Mouse (Mus musculus) layer of hippocampus, adult 9-11 months (tissue): ENCODE data around the gene Hrh2.

ENCODE experiments used
- DNase-seq: peaks from one replicate; pipeline ENCODE4 v3.0.0; 2022

Gene Hrh2

DNA sequence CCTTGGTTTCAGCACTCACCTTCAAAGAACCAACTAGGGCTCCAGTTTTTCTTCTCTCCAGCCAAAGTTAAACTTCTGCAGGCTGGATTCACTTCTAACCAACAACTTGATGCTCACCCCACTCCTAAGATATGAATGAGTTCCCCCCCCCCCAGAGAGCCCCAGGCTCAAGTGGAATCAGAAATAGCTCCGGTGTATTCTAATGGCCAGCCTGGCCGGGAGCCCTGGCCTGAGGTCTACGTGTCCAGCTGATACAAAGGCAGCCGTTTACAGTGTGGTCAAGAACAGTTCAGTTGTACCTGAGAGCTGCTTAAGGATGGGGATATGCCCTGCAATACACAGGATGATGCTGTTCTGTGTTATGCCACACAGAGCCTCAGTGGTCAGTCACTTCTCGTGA is 13.3 kb upstream of the Hrh2 start:
- no peak for DNase-seq

DNA sequence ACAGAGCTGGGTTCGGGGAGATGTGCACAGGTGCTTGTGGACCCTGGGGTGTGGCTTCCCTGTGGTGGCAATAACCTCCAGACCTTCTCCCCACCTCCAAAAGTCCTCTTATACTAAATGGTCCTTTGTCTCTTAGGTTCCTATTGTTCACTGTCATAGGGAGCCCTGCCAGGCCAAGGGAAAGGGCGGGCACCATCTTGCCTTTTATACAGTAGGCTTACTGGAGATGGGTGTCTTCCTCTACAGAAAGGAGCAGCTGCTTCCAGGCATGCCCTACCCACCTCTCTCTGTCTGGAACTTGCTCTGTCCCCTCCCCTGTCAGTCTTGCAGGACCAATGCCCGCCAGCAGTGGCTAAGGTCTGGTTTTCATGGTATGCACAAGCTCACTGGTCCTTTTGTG is 12.0 kb upstream of the Hrh2 start:
- DNase-seq = no peak

DNA sequence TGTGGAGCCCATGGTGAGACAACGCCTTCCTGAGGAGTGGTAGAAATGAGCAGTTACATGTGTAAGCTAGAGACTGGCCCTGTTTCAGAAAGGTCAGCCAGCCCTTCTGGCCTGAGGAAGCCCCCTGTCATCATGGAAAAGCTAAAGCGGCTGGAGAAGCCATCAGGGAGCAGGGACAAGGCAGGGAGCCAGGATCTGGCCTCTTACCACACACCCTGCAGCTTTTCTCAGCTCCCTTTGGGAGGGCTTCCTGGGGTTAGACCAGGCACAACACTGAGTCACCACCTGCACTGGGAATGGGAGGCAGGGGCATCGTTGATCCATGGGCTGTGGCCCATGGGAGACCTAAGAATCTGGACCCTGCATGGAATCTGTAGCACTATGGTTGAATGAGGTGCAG is 11.5 kb upstream of the Hrh2 start:
- no peak for DNase-seq

DNA sequence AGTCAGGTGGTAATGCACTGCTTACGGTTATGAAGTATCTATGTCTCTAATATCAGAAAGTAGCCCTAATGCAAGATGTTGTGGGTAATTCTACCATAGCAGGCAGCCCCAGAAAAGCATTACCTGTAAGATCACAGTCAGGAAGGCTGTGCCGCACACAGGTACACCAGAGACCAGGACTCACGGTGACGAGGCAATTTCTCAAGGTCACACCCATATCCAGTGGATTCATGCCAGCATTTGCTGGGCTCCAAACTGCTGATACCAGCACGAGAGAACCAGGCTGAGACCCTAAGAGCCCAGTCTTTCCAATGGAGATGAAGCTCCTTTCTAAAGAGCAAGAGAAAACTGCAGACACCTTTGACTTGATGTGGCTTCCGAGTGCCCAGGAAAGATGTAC is 10.6 kb upstream of the Hrh2 start:
- DNase-seq = no peak

DNA sequence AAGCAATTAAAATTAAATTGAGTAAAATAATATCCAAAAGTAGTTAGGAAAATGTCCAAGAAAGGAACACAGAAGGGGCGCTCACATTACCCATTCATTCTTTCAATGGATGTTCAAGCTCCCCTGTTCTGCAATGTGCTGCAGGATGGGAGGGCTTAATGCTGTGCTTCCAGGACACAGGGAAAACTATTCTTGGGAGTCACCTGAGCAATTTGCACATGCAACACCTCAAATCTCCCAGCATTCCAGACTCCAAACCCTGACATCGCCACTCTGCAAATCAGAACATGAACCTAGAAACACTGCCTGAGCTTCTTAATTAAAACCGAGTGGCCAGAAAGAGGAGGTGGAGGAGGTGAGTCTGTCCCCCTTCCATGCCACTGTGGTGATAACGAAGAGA is 10.0 kb upstream of the Hrh2 start:
- DNase-seq = no peak

DNA sequence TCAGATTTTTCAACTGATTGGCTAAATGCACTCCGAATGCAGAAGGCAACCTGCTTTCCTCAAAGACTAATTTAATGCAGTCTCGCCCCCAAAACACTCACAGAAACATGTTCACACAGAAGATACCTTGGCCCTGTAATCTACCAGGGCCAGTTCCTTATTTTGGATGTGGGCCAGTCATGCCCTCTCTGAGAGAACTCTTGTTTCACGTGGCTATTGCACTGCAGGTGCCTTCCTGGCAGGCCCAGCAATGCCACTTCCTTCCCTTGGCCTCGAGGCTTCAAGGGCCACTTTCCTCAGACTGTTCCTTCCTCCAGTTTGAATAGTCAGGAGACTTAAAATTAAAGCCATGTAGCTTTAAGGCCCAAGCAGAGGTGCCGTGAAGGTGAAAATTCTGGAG is 5.5 kb upstream of the Hrh2 start:
- DNase-seq = no peak

DNA sequence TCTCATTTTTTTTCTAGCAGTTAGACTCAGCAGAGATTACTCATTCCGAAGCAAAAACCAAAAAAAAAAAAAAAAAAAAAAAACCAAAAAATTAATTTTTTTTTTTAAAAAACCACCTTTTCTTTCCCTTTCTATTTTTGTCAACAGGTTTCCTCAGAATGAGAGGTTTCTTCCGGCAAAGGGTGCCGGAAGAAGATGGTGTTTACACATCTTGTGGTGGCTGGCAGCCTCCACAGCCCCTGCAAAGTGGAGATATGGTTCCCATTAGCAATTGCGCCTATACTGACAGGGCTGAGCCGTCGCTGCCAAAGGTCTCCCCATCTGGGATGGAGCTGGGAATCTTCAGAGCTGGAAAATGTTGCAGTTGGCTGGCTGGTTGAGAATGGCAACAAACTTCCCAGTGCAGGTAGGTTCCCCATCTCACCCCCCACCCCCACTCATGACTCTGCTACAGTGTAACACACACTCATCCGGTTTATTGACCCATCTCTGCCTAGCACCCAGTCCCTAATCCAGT is 3.7 kb upstream of the Hrh2 start:
- no peak for DNase-seq

DNA sequence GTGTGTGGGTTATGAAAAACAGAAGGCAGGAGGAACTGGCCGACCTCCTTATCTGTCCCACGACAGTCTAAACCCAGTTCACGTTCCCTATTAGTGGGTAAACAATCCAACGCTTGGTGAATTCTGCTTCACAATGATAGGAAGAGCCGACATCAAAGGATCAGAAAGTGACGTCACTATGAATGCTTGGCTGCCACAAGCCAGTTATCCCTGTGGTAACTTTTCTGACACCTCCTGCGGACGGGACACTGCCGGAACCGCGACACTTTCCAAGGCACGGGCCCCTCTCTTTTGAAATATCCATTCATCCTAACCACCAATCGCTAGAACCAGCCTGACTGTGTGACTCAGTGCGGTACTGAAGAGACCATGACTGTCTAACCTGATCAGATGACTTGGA is 2.0 kb upstream of the Hrh2 start:
- DNase-seq = no peak

DNA sequence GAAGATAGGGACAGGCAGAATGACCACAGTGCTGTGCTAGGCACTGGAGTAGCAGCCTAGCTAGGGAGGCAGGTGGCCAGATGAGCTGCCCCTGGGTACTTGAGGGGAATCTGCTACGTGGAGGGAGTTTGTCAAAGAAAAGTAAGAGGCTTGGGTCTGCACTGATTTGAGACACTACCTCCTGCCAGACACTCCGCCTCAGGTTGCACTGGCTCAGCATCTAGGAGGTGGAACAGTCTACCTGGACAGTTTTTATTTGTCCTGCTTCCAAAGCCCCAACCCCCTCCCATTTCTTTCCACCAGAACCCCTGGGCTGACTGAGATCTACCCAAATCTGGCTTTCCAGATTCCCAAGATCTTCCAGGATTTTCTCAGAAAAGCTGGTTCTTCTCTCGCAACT is 748 bp upstream of the Hrh2 start:
- DNase-seq = no peak

DNA sequence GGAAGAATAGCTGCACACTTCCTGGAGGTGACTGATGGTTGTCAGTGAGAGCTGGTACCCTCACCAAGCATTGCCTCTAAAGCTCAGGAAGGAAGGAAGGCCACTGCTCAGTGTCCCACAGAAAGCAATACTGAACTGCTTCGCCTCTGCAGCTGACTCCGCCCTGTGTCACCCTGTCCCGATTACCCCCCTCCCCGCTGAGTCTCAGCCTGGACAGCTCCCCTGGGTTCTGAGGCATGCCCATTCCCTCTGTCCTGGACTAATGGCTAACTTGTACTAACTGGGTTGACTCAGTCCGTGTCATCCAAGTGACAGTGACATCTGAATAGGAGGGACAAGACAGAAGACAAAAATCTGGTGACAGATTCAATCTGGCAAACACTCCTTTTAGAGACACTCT is 1.7 kb downstream of the Hrh2 start:
- DNase-seq = no peak

DNA sequence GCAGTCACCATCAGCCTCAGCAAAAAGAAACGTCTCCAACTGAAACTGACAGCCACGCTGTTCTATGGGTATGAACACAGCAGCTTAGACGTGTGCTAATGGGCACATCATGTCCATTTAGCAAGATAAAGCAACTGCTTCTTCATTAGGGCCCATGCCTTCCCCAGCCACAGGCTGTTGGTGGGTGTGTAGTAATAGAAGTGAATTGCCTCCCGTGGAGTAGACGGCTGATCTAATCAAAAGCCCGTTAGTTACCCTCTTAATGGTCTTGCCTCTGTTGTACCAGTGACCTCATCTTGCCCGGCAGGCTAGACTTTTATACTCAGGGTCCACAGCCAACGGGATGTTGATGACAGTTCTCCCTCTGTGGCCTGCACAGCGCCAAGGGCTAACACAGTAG is 7.1 kb downstream of the Hrh2 start:
- no peak for DNase-seq

DNA sequence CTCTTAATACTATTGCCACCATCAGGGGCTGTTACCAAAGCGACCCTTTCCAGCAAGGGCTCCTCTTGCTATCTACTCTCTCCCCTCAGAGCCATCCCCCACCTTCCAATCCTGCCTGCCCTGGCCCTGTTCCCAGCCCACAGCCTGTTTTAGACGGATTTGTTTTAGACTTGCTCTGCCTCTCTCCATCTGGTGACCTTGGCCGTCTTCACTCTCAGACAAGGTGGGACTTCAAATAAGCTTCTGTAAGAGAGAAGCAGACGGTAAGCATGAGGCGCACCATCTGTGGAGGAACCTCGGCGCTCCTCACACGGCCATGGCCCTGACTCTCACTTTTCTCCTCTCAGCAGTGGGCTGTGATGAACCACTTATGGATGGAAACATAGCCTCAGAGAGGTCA is 10.5 kb downstream of the Hrh2 start:
- no peak for DNase-seq

DNA sequence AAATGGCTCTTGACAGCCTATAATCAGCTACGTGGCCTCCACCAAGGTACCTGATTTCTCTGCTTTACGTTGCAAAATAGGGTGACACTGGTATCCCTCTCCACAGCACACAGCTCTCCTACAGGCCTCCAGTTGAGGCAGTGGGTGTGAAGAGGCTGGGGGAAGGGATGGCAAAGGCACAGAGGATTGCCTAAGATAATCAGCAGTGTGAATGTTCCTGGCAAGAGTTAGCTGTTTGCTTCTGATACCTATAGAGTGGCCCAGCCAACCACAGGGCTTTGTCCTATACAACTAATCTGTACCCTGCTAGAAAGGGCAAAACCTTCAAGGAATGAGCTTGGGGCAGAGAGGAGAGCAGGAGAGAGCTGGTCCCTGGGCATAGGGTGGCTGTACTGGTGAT is 11.5 kb downstream of the Hrh2 start:
- DNase-seq = no peak

DNA sequence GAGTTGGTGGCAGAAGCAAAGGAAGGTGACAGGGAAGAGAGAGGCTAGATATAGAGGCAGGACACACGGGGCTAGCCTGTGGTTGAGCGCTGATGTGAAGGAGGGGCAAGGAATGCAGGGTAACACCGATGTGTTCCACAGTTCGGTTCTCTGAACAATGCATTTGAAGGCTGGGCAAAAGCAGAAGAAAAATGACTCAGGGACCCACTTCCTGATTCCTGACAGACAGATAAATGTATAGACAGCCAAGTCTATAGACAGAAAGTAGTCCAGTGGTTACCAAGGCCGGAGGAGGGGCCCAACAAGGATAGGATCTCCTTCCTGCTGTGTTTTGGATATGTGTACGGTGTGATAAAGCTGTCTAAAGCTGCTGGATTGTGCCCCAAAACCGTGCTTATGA is 13.3 kb downstream of the Hrh2 start:
- DNase-seq = no peak

DNA sequence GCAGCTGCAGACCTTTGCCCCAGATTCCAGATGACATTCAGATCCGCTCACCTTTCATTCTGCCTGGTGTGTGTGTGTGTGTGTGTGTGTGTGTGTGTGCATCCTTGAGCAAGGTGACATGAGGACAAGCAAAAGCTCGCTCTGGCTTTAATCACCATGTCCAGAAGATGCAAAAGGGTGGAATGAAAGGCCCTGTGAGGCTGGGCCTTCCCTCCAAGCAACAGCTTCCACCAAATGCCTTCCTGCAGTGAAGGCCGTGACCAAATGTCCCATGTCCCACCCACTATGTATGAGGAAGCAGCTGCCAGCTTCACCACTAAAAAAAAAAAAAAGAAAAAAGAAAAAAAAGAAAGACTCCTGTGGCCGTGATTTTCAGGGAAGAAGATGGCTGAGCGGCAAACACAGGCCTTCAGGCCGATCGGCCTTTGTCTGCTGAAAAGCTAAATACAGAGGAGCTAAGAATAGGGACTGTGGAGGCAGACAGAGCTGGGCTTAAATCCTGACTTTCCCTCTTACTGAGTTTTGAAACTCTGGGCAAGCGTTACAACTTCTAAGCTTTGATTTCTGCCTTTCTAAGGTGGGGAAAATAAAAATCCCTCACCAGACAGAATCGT is 14.3 kb downstream of the Hrh2 start:
- no peak for DNase-seq

DNA sequence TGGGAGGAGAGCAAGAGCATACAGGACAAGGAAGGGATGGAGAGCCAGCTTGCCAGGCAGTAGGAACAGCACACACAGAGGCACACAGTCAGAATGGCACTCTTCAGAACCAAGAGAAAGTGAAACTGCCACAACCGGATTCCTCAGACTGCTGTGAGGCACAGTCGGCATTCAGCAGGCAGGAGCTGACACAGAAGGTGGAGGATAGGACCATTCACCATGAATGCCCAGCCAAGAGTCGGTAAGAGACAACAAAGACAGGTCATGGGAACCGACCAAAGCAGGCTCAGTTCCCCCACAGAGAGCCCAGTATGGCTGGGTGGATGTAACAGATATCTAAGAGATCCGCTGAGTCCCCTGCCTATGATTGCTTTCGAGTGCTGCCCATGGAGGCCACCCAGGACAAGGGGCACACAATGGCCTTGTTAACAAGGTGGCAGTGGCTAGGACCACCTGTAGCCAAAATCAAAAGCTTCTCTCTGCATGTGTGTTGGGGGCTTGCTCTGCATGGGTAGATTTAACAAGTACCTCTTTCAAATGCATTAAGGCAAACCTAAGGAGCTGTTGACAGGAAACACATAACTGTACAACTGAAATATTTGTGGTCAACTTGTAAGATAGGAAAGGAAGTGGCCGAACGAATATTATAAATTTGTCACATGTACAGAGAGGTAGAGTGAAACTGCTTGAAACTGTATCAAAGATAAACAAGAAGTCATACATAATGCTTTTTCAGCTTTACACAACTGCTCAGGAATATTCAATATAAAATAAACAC is 17.7 kb downstream of the Hrh2 start:
- no peak for DNase-seq

DNA sequence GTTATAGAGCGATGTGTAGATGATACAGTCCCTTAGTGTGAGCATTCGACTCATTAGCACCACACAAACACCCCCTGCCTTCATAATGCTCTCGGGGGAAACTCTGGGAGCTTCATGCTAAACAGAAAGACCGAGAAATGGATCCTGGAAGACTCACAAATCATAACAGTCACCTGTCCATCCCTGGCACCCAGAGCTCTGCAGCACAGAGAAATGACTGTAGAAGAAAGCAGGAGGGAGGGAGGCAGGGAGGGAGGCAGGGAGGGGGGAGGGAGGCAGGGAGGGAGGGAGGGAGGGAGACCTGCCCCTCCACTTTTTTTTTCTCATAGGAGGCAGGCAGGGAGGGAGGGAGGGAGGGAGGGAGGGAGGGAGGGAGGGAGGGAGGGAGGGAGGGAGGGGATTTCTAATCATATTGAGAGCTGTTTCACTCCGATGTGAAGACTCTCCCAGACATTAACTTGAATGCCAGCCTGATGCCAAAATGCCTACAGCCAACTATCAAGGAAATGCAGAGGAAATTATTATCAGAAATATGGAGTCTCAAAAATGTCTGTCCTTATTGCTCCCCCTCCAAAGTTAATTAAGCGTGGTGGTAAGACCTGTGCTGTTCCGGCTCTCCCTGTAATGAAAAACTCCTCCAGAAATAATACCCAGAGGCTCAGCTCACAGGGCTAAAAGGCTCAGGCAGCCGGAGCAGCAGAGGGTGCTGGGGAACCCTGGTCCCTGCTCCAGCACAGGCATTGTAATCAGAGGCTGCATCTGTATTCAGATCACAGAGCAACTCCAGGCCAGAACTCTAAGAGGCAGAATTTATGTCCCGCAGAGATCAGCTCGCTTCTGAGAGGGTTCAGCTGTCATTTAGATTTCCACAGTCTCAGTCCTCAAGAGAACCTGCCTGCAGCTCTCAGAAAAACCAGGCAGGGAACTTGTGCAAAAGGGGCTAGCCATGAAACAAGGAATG is 19.9 kb downstream of the Hrh2 start:
- DNase-seq = no peak

DNA sequence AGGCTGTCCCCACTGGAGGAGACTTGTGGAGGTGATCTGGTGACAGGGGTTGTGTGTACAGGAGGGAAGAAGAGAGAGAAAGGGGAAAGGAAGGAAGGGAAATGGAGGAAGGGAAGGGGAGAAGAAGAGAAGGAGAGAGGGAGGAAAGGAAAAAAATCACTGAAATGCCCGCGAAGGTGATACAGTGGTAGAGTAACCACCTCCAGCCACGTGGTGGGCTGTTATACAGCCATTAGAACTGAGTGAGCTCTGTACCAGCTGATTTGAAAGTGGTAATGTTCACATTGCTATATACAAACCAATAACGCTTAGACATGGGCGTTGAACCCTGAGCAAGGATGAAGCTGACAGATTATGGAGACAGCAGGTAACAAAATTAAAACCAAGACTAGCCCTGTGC is 20.6 kb downstream of the Hrh2 start:
- DNase-seq = no peak

DNA sequence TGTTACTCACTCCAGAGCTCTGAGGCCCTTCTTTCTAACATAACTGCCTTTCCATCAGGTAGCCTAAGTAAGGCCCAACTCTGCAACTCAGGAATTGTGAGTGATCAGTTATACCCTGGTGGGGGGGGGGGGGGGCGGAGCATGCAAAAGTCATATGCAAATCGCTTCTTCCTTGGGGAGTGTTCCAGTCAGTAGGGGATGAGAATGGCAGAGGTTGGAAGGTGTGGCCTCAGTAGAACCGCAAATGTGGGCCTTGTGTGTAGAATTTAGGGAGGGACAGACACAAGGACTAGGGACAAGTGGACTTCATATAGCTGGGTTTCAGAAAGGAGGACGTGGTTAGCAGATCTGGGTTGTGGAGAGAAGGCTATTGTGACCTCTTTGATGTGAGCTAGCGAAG is 23.3 kb downstream of the Hrh2 start:
- no peak for DNase-seq

DNA sequence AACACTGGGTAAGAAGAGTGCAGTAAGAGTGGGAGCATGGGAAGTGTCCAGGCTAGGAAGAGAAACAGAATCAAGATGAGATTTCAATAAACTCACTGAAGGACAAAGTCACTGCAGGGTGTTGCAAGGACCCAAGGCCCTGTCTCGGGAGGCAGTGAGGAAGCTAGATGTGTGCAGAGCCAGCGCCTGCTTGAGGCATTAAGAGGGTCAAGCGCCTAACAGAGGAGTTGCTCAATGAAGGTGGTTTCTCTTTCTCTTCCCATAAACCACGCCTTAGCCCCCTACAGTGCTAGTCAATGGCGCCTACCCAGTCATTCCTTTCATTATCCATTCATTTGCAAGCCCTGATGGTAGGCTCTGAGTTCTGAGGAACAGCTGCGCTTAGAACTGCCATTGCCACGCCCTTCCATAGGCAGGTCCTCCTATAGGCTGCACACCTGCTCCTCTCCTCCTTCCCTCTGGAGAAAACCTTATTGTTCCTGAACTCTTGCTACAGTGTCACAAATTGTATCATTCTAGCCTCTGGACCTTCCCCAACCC is 23.9 kb downstream of the Hrh2 start:
- DNase-seq = no peak

DNA sequence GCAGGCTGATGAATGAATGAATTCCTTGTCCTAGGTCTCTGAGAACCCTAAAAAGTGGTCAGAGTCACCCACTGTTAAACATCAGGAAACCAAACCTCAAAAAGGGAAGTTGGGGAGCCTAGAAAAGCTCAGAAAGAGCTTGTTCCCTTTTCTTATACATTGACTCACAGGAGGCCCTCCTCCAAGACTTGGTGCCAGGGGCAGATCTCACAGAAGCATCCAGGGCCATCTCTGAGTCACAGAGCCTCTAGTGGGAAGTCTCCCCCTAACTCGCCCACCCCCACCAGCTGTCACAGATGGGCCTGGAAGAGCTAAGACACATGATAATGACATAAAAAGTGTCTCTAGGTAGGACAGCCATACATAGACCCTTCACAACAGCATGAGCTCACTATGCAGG is 26.4 kb downstream of the Hrh2 start:
- DNase-seq = peak; percentile 81

DNA sequence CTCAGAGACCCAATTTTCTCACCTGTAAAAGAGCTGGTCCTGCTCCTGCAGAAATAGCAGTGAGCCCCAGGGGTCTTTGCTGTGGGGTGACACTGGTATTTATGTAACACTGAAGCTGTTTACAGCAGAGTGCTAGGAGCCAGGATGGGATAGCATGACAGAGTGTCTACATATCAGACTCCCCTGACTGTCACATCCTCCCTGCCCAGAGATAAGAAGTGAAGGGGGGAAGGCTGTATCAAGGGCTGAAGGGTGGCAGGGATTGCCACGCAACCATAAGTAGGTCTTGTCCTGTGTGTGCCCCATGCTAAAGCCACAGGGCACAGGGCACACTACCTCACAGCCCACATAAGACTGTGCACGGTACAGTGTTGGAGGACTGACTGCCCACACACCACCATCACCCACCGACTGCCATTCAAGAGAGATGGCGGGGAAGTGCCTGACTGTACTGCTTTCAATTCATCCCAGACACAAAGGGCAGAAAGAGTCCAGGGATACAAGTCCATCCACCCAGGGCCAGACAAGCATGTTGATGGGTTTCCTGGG is 29.8 kb downstream of the Hrh2 start:
- DNase-seq = no peak
